Mouse (Mus musculus): ENCODE results near the gene Gnas.

The Gnas gene

GRCm38 (mm10) chr2:174327295-174327981 is 43.3 kb downstream of the Gnas start:
- no peak for DNase-seq (ENCODE audit: extremely low spot score, low read depth, low spot score)

- no peak for DNase-seq (ENCODE audit: extremely low spot score, low read depth, low spot score)
Measured at GRCm38 (mm10) chr2:174328358-174328905, 44.3 kb downstream of the Gnas start.

- DNase-seq (ENCODE audit: extremely low spot score, low read depth, low spot score), result no peak
Measured at GRCm38 (mm10) chr2:174328926-174329662, 45.0 kb downstream of the Gnas start.

- DNase-seq (ENCODE audit: extremely low spot score, low read depth, low spot score), result no peak
Measured at GRCm38 (mm10) chr2:174329663-174330615, 45.8 kb downstream of the Gnas start.

GRCm38 (mm10) chr2:174330616-174331191 is 46.6 kb downstream of the Gnas start:
- no peak for DNase-seq (ENCODE audit: extremely low spot score, low read depth, low spot score)

GRCm38 (mm10) chr2:174331282-174332030 is 47.3 kb downstream of the Gnas start:
- DNase-seq (ENCODE audit: extremely low spot score, low read depth, low spot score), result no peak

- DNase-seq (ENCODE audit: extremely low spot score, low read depth, low spot score), result no peak
Measured at GRCm38 (mm10) chr2:174333239-174333890, 49.2 kb downstream of the Gnas start.

- no peak for DNase-seq (ENCODE audit: extremely low spot score, low read depth, low spot score)
Measured at GRCm38 (mm10) chr2:174334415-174334814, 50.3 kb downstream of the Gnas start.

GRCm38 (mm10) chr2:174337275-174337674 is 53.2 kb downstream of the Gnas start:
- DNase-seq (ENCODE audit: extremely low spot score, low read depth, low spot score), result no peak

- no peak for DNase-seq (ENCODE audit: extremely low spot score, low read depth, low spot score)
Measured at GRCm38 (mm10) chr2:174339701-174340100, 55.6 kb downstream of the Gnas start.

- DNase-seq (ENCODE audit: extremely low spot score, low read depth, low spot score), result no peak
Measured at GRCm38 (mm10) chr2:174340229-174340892, 56.2 kb downstream of the Gnas start.

GRCm38 (mm10) chr2:174340893-174341580 is 56.9 kb downstream of the Gnas start:
- no peak for DNase-seq (ENCODE audit: extremely low spot score, low read depth, low spot score)

GRCm38 (mm10) chr2:174342793-174343400 is 58.8 kb downstream of the Gnas start:
- DNase-seq (ENCODE audit: extremely low spot score, low read depth, low spot score), result no peak

GRCm38 (mm10) chr2:174343566-174343965 is 59.4 kb downstream of the Gnas start:
- no peak for DNase-seq (ENCODE audit: extremely low spot score, low read depth, low spot score)

- no peak for DNase-seq (ENCODE audit: extremely low spot score, low read depth, low spot score)
Measured at GRCm38 (mm10) chr2:174344003-174344655, 60.0 kb downstream of the Gnas start.

- no peak for DNase-seq (ENCODE audit: extremely low spot score, low read depth, low spot score)
Measured at GRCm38 (mm10) chr2:174344996-174345395, 60.9 kb downstream of the Gnas start.

- no peak for DNase-seq (ENCODE audit: extremely low spot score, low read depth, low spot score)
Measured at GRCm38 (mm10) chr2:174346612-174346998, 62.5 kb downstream of the Gnas start, which contains the start of gene Gm20721. Gene Gm20721, minus strand, starts transcription at chr2:174346712.

Data from hindlimb bud, embryonic 11.5 days (tissue).